Mouse (Mus musculus) erythroid progenitor cell, adult 5-6 weeks (primary cell): ENCODE measurements around the gene Mfsd4b2. TPM values are rescaled to one million over a fixed set of nuclear protein-coding genes. Genes with fewer than 3 reads are reported as not detected.

Experiments used
- ATAC-seq: replicated peaks from 2 replicates; pipeline ENCODE4 v1.8.0; 2016; ENCODE audit warnings: moderate number of reproducible peaks, mild to moderate bottlenecking, moderate TSS enrichment, inconsistent platforms; ENCODE audit not compliant: poor library complexity, low FRiP score, severe bottlenecking
- total RNA-seq, 2 experiments: library from RNA; stranded (forward) in 1 of 2; stranded (reverse) in 1 of 2; fragments of 150-400 nt in 1 of 2; fragments of 186-747, 209-891 nt in 1 of 2; gene quantifications; 2 replicates each; pipeline versions ENCODE4 v1.2.3 to v1.2.4; 2015 to 2017; ENCODE audit warnings: low replicate concordance in 2 of 2

Gene Mfsd4b2
- total RNA-seq, 2 experiments from 2014 or later: not detected

DNA sequence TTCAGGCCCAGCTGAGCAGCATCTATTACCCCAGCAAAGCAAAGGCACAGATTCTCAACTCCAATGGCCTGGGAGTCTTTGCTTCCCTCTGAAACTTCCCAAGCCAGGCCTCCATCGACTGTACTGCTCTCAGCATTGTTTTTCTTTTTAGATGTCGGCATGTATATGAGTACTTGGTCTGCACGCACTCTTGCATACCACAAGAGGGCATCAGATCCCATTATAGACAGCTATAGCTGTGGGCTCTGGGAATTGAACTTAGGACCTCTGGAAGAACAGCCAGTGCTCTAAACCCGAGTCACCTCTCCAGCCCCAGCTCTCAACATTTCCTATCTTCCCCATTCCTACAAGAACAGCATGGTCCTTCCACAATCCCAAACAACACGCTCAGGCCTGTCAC lies 30.2 kb downstream of the Mfsd4b2 start:
- no peak for ATAC-seq

DNA sequence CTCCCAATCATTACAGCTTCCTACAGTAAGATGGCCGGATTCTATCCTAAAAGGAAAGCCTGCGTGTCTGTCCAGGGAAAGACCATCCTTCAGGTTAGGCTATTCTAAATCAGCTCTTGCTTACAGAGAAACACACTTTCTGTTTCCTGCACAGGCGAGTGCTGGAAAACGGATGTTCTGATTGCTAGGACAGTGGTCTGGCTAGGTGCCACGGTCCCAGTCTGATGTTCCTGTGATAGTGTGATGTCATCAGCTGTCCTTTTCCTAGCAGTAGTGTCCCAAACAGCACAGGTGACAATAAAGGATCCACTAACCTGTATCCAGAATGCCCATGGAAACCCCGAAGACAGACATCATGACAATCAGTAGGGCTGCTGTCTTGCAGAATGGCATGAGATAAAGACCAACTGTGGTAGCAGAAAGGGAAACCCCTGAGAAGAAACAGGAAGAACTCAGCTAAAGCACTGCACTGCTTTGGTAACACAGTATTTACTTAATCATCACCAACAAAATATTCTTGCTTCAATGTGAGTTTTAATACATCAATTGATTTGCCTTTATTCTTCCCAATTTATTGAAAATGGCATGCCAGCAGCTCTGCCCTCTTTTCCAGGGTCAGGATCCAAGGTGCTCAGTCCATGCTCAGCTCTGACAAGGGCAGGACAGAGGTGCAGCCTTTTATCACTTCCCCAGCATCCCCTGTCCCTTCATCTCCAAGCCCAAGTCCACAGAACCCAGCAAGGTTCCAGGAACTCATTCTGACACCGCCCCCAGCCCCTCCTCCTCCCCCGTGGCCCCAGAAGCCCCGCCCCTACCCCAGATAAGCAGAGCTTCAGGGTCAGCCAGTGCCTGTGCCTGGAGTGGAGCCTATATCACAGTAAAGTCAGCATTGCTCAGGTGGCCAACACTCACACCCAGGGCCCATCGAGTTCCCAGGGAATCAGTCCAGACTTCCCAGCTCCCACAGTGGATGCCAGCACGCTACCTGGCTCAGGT lies 32.7 kb downstream of the Mfsd4b2 start:
- ATAC-seq: no peak

DNA sequence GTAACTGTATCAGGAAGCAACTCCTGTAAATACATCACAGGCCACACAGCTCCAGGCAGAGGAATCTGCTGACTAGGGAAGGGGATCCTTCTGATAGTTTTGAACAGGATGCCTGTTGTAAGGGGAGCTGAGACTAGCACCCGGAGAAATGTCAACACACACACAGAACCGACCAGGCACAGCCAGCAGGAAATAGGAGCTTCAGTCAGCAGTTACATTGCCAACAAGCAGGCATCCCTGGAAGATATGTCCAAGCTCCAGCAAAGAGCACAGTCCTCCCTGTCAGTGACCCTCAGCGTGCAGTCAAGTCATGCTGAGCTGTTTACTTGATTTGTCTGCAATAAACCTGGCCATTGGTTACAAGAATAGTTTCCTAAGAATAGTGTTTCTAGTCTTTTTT lies 38.1 kb downstream of the Mfsd4b2 start:
- no peak for ATAC-seq

Other genes with a start within 250 kb of the Mfsd4b2 start
- gene Rev3l, start 194.8 kb downstream of the Mfsd4b2 start, total RNA-seq (2015; ENCODE audit: low replicate concordance): 52.6 and 77.5 TPM in 2 replicates
- 49.8 and 56.7 TPM in 2 replicates for gene Rev3l, start 194.8 kb downstream of the Mfsd4b2 start, total RNA-seq (2017; ENCODE audit: low replicate concordance)
- 1.8 TPM in 1 of 2 replicates, not detected in the other for gene Mfsd4b4, start 27.7 kb downstream of the Mfsd4b2 start, total RNA-seq (2015; ENCODE audit: low replicate concordance)
- 0.23 TPM in 1 of 2 replicates, not detected in the other for gene Mfsd4b4, start 27.7 kb downstream of the Mfsd4b2 start, total RNA-seq (2017; ENCODE audit: low replicate concordance)
- gene Mfsd4b3, start 33.2 kb upstream of the Mfsd4b2 start, total RNA-seq (2015; ENCODE audit: low replicate concordance): not detected in 2 replicates
- not detected in 2 replicates for gene Mfsd4b3, start 33.2 kb upstream of the Mfsd4b2 start, total RNA-seq (2017; ENCODE audit: low replicate concordance)
- gene Mfsd4b5, start 59.7 kb upstream of the Mfsd4b2 start, total RNA-seq (2015; ENCODE audit: low replicate concordance): not detected in 2 replicates
- not detected in 2 replicates for gene Mfsd4b5, start 59.7 kb upstream of the Mfsd4b2 start, total RNA-seq (2017; ENCODE audit: low replicate concordance)
- not detected in 2 replicates for gene Mfsd4b1, start 98.3 kb upstream of the Mfsd4b2 start, total RNA-seq (2015; ENCODE audit: low replicate concordance)
- gene Mfsd4b1, start 98.3 kb upstream of the Mfsd4b2 start, total RNA-seq (2017; ENCODE audit: low replicate concordance): not detected in 2 replicates
- 431 and 444 TPM in 2 replicates for gene Slc16a10, start 215.3 kb upstream of the Mfsd4b2 start, total RNA-seq (2015; ENCODE audit: low replicate concordance)
- 329 and 368 TPM in 2 replicates for gene Slc16a10, start 215.3 kb upstream of the Mfsd4b2 start, total RNA-seq (2017; ENCODE audit: low replicate concordance)